Comparison of ENCODE assay signal across 9 mouse cellular contexts in the genomic region with DNA sequence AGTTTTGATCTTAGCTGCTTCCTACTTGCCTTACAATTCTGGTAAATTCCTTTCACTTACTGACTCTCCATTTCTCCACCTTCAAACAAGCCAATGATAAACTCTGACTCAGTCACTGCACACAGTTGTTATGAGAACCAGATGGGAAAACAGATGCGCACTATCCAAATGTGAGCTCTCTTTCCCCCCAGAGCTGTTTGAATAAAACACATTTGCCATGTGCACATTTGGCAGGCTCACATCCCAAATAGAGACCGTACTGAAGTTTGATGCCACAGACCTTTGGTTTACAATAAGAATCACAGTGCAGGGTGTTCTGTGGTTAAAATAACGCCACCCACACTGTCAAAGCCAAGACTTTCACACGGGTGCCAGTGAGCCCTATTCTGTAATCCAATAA. TPM values are rescaled to one million over a fixed set of nuclear protein-coding genes. Genes with fewer than 3 reads are reported as not detected.
DNase-seq lines count a peak whose midpoint lies in the region; ATAC-seq and TF ChIP-seq lines count a peak whose summit lies in the region.
"Had no signal": no experiment of that assay in that cellular context is flagged by ENCODE, and none has a peak within 500 bp of the region (broad histone marks: within the 10 kb centered on the region; RNA-seq: fewer than 3 reads in every experiment).

No protein-coding gene starts in this region.

- WGBS in midbrain, postnatal 0 days = 78% methylated on average over 4 of the region's 4 CpGs
- WGBS in midbrain, embryonic 16.5 days = 75% methylated on average over 4 of the region's 4 CpGs
- 25% methylated on average over 4 of the region's 4 CpGs for WGBS in embryonic facial prominence, embryonic 14.5 days
- WGBS in heart, embryonic 12.5 days = 71% methylated on average over 4 of the region's 4 CpGs

- peak; percentile 28 for DNase-seq in midbrain, postnatal 0 days (ENCODE audit: low spot score)
- peak; percentile 93 for DNase-seq in embryonic facial prominence, embryonic 14.5 days (ENCODE audit: low spot score)
- DNase-seq in left cerebral cortex, adult 9 months (ENCODE audit: low spot score in 2 of 2) = peak; percentile 52 to 65
- peak; percentile 79 for DNase-seq in telencephalon, adult 2 months (ENCODE audit: low read depth, low spot score)
- no peak for DNase-seq in heart, postnatal 36 days
- DNase-seq: kidney, postnatal 14 days had no signal

- 0 out of 2 replicates have a peak, but pooled peaks cover 3% of the 10 kb centered on the region for H3K36me3 ChIP-seq in midbrain, postnatal 0 days (ENCODE audit: insufficient read depth, low read length)
- no peaks in the 10 kb centered on the region for H3K36me3 ChIP-seq in midbrain, embryonic 16.5 days (ENCODE audit: control insufficient read depth, insufficient read depth, low read length)
- no peaks in the 10 kb centered on the region for H3K36me3 ChIP-seq in embryonic facial prominence, embryonic 14.5 days (ENCODE audit: control insufficient read depth, insufficient read depth, low read length)
- no peaks in the 10 kb centered on the region for H3K36me3 ChIP-seq in heart, embryonic 12.5 days

- H3K4me3 ChIP-seq in midbrain, postnatal 0 days (ENCODE audit: low read depth, low read length) = no peak overlapping the region
- H3K4me3 ChIP-seq in midbrain, embryonic 16.5 days (ENCODE audit: low read depth, low read length) = no peak overlapping the region
- no peak overlapping the region for H3K4me3 ChIP-seq in embryonic facial prominence, embryonic 14.5 days (ENCODE audit: low read depth, low read length)
- no peak overlapping the region for H3K4me3 ChIP-seq in heart, embryonic 12.5 days

- intact Hi-C loops in heart, postnatal 36 days (cut with DNase I) = loop anchor here (5.0 kb wide), 1 partner anchor 52 kb away; no protein-coding TSS in a partner anchor

- H3K4me2 ChIP-seq in midbrain, postnatal 0 days (ENCODE audit: low read depth, low read length, poor library complexity, severe bottlenecking) = no peak overlapping the region
- H3K4me2 ChIP-seq in midbrain, embryonic 16.5 days (ENCODE audit: low read length) = no peak overlapping the region
- no peak overlapping the region for H3K4me2 ChIP-seq in embryonic facial prominence, embryonic 14.5 days (ENCODE audit: low read depth, low read length)
- no peak overlapping the region for H3K4me2 ChIP-seq in heart, embryonic 12.5 days

- no peak for TF ChIP-seq CTCF in midbrain, postnatal 0 days (IDR thresholded peaks at IDR 0.05)

- no peak overlapping the region for H3K27ac ChIP-seq in midbrain, postnatal 0 days (ENCODE audit: low read depth, low read length)
- no peak overlapping the region for H3K27ac ChIP-seq in midbrain, embryonic 16.5 days (ENCODE audit: low read length)
- 0 out of 2 replicates have a peak overlapping the region, but pooled peaks have one; percentile 15 for H3K27ac ChIP-seq in embryonic facial prominence, embryonic 14.5 days (replicated peaks; ENCODE audit: low read depth, low read length)
- H3K27ac ChIP-seq in heart, embryonic 12.5 days (ENCODE audit: poor library complexity, severe bottlenecking) = no peak overlapping the region

- H3K9me3 ChIP-seq in midbrain, postnatal 0 days (ENCODE audit: low read length) = no peaks in the 10 kb centered on the region
- H3K9me3 ChIP-seq in midbrain, embryonic 16.5 days (replicated peaks; ENCODE audit: control insufficient read depth, low read length, poor library complexity, severe bottlenecking) = no peaks in the 10 kb centered on the region
- H3K9me3 ChIP-seq in embryonic facial prominence, embryonic 14.5 days (ENCODE audit: control insufficient read depth, low read length) = no peaks in the 10 kb centered on the region
- H3K9me3 ChIP-seq in heart, embryonic 12.5 days (replicated peaks) = no peaks in the 10 kb centered on the region

- H3K27me3 ChIP-seq in midbrain, postnatal 0 days (ENCODE audit: insufficient read depth, low read length) = no peaks in the 10 kb centered on the region
- H3K27me3 ChIP-seq in midbrain, embryonic 16.5 days (ENCODE audit: control insufficient read depth, insufficient read depth, low read depth, low read length) = no peaks in the 10 kb centered on the region
- no peaks in the 10 kb centered on the region for H3K27me3 ChIP-seq in embryonic facial prominence, embryonic 14.5 days (replicated peaks; ENCODE audit: control insufficient read depth, insufficient read depth, low read length)
- H3K27me3 ChIP-seq in heart, embryonic 12.5 days (replicated peaks) = no peaks in the 10 kb centered on the region

- no peak overlapping the region for H3K9ac ChIP-seq in midbrain, postnatal 0 days (replicated peaks; ENCODE audit: low read length, poor library complexity, severe bottlenecking)
- no peak overlapping the region for H3K9ac ChIP-seq in midbrain, embryonic 16.5 days (ENCODE audit: low read depth, low read length)
- H3K9ac ChIP-seq in embryonic facial prominence, embryonic 14.5 days (ENCODE audit: low read depth, low read length) = no peak overlapping the region
- H3K9ac ChIP-seq in heart, embryonic 12.5 days = no peak overlapping the region

- ATAC-seq in midbrain, postnatal 0 days (ENCODE audit: low FRiP score) = no peak
- ATAC-seq in midbrain, embryonic 16.5 days = no peak
- ATAC-seq in embryonic facial prominence, embryonic 14.5 days (ENCODE audit: low read depth) = peak; percentile 70
- ATAC-seq in heart, embryonic 12.5 days (ENCODE audit: insufficient number of reproducible peaks, low FRiP score) = no peak

- H3K4me1 ChIP-seq in midbrain, postnatal 0 days (ENCODE audit: insufficient read depth, low read length) = no peaks in the 10 kb centered on the region
- no peaks in the 10 kb centered on the region for H3K4me1 ChIP-seq in midbrain, embryonic 16.5 days (ENCODE audit: control insufficient read depth, insufficient read depth, low read length)
- peaks cover 10% of the 10 kb centered on the region for H3K4me1 ChIP-seq in embryonic facial prominence, embryonic 14.5 days (ENCODE audit: control insufficient read depth, insufficient read depth, low read length)
- H3K4me1 ChIP-seq in heart, embryonic 12.5 days (replicated peaks) = peaks cover 2% of the 10 kb centered on the region; the same call in 1 of the 2 replicates

RNA-seq across cellular contexts. Expression of a gene that starts 43.8 kb away (rescaled TPM):
- total RNA-seq in midbrain, postnatal 0 days (2014; rRNA removed) = 49.0 and 54.3 TPM in 2 replicates
- 35.9 and 37.9 TPM in 2 replicates for polyA plus RNA-seq in midbrain, postnatal 0 days (2015; fragmentation: Nextera tagmentation; extraction: Ambion mirVana)
- 34.2 and 38.6 TPM in 2 replicates for polyA plus RNA-seq in midbrain, embryonic 16.5 days (2015; fragmentation: Nextera tagmentation; extraction: Ambion mirVana)
- 23.4 and 24.9 TPM in 2 replicates for polyA plus RNA-seq in embryonic facial prominence, embryonic 14.5 days (2014; fragmentation: Nextera tagmentation; extraction: Ambion mirVana)
- 21.9 and 23.7 TPM in 2 replicates for polyA plus RNA-seq in heart, embryonic 12.5 days (2016; fragmentation: Nextera tagmentation; extraction: Ambion mirVana)
- total RNA-seq in heart, postnatal 36 days (2021) = 100 to 1,000 TPM; 252 to 256 TPM
- total RNA-seq: MEL had no signal

Comparison
In these comparisons a context has a peak if more than half of its experiments do, and no peak if none do; other contexts are left out.
1. DNase-seq: peak in midbrain, postnatal 0 days (single experiment), embryonic facial prominence, embryonic 14.5 days (single experiment), left cerebral cortex, adult 9 months (2 of 2) and telencephalon, adult 2 months (single experiment); none in heart, postnatal 36 days (0 of 2).